Comparison of ENCODE assay signal across 14 mouse cellular contexts in the genomic region with DNA sequence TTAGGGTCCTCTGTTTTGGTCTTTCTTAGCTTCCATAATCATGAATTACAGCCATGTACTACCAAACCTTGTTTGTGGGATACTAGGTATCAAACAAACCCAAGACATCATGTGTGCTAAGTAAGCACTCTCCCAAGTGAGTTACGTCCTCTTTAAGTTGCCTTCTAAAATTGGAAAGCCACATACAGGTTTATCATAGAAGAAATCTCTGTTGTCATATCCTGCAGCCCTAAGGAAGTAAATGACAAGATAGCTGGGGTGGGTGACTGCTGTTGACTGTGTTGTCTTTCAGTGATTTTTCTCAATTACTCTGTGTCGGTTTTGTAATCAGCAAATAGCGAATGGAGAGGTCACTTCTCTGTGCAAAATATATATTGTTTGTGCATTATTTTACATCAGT.
"Had no signal": no experiment of that assay in that cellular context is flagged by ENCODE, and none has a peak within 500 bp of the region (broad histone marks: within the 10 kb centered on the region; RNA-seq: fewer than 3 reads in every experiment).

No protein-coding gene starts in this region.

- H3K4me2 ChIP-seq: limb, embryonic 15.5 days; liver, embryonic 12.5 days; lung, embryonic 14.5 days; midbrain, embryonic 12.5 days; neural tube, embryonic 15.5 days had no signal

- H3K27me3 ChIP-seq: limb, embryonic 15.5 days; liver, embryonic 12.5 days; megakaryocyte, embryonic 14.5 days; midbrain, embryonic 12.5 days; neural tube, embryonic 15.5 days had no signal

- H3K27ac ChIP-seq: left cerebral cortex, adult 2 months; limb, embryonic 15.5 days; liver, embryonic 12.5 days; midbrain, embryonic 12.5 days; neural tube, embryonic 15.5 days had no signal

- ATAC-seq: intestine, postnatal 0 days; liver, embryonic 12.5 days had no signal

- DNase-seq: kidney, postnatal 25 days; lung, embryonic 14.5 days; lung, postnatal 10 days; lung, postnatal 4 days; right cerebral cortex, adult 18-20 months; right cerebral cortex, postnatal 25 days; thymus, postnatal 14 days had no signal

- H3K9me3 ChIP-seq: limb, embryonic 15.5 days; liver, embryonic 12.5 days; megakaryocyte, embryonic 14.5 days had no signal

- H3K4me3 ChIP-seq: left cerebral cortex, adult 2 months; limb, embryonic 15.5 days; liver, embryonic 12.5 days; megakaryocyte, embryonic 14.5 days; midbrain, embryonic 12.5 days; neural tube, embryonic 15.5 days had no signal

- H3K9ac ChIP-seq: limb, embryonic 15.5 days; liver, embryonic 12.5 days; lung, embryonic 14.5 days; midbrain, embryonic 12.5 days; neural tube, embryonic 15.5 days had no signal
